Mouse (Mus musculus): ENCODE data around the gene Olfr1512.
"Not testable (repeated sequence)": the region's sequence is repeated elsewhere in the genome, so short reads cannot be mapped to it uniquely, and the experiment has no call there.

Gene Olfr1512

DNA sequence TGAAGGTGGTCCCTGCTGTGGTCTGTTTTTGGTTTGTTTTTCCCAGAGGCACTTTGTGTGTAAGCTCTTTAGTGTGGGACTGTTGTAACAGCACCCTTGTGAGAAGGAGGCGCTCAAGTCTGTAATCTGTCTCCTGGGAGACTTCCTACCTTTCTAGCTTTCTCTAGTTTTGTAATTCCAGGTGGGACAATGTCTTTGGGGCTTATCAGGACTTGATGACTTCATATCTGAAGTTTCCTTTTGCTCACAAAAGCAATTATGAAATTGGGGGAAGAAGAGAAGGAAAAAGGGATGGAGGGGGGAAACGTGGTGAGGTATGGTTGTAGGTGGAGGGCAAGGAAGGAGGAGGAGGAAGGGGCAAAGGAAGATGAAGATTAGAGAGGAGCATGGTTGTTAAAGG, at the start of gene Olfr1512:
Gene Olfr1512, minus strand, starts transcription at position 101 of the 400 bp plus-strand sequence.
- no peak for DNase-seq (ENCODE audit: low spot score in 2 of 2)

DNA sequence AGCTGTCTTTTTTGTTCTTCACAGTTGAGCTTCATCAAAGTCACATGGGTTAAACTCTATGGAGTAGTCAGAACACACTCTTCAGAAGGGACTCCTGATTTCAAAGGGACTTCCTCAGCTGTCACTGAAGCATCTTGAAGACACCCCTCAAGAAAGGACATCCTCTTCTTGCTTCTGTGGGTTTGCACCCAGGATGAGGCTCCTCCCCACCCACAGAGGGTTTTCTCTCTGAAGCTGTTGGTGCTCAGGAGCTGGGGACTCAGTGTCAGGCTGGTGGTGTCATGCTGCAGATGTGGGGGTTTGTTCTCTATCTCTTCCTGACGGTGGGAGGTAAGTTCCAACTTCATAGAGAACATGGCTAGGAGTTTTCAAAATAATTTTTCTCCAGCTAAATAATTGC, 48.7 kb upstream of the Olfr1512 start:
- no peak for DNase-seq (ENCODE audit: low spot score in 2 of 2)

GRCm38 (mm10) chr14:52414273-52414672, 35.3 kb upstream of the Olfr1512 start, which contains the start of gene Olfr1510:
TSS of gene Olfr1510 (minus strand) at chr14:52414373.
- no peak for DNase-seq (ENCODE audit: low spot score in 2 of 2)

- DNase-seq (ENCODE audit: low spot score in 2 of 2): not testable (repeated sequence)
Measured at GRCm38 (mm10) chr14:52410142-52410919, 31.4 kb upstream of the Olfr1512 start.

- no peak for DNase-seq (ENCODE audit: low spot score in 2 of 2)
Measured at GRCm38 (mm10) chr14:52397279-52397678, 18.3 kb upstream of the Olfr1512 start, which contains the start of gene Olfr1511. TSS of gene Olfr1511 (minus strand) at chr14:52397379.

GRCm38 (mm10) chr14:52390084-52390848, 11.3 kb upstream of the Olfr1512 start:
- DNase-seq (ENCODE audit: low spot score in 2 of 2): not testable (repeated sequence)

DNA sequence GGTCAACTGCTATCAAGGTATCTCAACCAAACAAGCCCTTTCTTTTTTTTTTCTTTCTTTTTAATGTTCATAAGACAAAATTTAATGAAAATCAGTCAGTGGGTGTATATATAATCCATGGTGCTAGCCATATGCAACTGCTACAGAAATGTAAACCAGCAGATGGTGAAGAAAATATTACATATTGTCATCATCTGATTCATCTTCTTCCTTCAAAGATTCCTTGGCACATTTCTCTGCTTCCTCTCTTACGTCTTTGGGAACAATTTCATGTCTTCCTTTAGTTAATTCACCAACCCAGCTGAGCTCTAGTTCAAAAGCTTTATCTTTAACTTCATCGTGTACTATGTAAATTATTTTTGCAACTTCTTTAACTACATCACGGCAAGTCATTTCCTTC, 10.2 kb downstream of the Olfr1512 start:
- DNase-seq (ENCODE audit: low spot score in 2 of 2): no peak

DNA sequence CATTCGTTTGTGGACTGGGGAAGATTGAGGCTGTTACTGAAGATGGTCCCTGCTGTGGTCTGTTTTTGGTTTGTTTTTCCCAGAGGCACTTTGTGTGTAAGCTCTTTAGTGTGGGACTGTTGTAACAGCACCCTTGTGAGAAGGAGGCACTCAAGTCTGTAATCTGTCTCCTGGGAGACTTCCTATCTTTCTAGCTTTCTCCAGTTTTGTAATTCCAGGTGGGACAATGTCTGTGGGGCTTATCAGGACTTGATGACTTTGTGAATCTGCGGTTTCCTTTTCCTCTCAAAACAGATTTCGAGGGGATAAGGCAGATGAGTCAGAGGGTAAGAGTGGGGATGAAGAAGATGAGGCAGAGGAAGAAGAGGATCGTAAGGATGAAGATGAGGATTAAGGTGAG, 22.7 kb downstream of the Olfr1512 start, which contains the start of gene Olfr1513:
Gene Olfr1513, minus strand, starts transcription at position 101 of the 400 bp plus-strand sequence.
- no peak for DNase-seq (ENCODE audit: low spot score in 2 of 2)

DNA sequence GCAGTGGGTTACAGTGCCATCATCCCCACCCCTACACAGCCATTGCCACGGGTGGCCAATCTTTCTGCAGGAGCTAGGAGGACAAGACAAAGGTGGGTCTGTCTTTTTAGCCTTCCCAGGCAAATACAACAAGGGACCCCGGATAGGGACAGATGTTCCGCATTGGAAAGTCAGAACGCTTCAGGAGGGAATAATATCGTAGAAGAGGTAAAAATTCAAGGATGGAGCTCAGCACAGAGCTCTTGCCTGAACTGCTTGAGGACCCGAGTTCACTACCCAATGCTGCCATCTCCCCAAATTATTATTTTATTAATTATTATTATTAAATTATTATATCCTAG, 39.5 kb downstream of the Olfr1512 start:
- DNase-seq (ENCODE audit: low spot score in 2 of 2): no peak

DNA sequence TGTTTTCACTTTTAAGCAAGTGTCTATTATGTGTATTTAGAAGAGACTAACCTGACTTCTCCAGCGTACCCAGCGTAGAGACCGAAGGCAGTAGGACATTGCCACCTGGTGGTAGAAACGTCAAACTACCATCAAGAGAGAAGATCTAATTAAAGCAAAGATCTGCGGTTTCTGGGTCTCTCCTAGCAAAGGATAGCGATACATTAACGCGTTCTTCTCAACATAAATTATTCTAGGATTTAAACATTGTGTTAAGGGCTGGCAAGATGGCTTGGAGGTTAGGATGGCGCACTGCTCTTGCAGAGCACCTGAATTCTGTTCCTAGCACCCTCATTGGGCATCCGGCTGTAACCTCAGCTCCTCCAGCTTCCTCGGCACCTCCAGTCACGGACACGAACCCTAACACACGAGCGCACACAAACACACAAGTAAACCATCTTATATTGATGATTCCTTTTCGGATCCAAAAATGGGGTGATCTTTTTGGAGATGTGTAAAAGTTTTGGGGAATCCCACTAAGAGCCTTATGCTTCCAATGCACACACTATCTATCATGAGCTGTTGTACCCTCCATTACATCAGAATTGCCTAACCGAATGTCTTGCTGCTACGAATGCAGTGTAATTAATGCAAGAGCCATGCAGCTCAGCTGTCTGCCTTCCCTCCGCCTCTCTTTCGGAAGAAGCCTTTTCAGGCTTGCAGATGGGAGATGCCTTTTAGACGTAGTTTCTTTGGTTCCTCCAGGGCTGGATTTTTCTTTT, 40.0 kb downstream of the Olfr1512 start:
- DNase-seq (ENCODE audit: low spot score in 2 of 2): peak; percentile 20 to 61

DNA sequence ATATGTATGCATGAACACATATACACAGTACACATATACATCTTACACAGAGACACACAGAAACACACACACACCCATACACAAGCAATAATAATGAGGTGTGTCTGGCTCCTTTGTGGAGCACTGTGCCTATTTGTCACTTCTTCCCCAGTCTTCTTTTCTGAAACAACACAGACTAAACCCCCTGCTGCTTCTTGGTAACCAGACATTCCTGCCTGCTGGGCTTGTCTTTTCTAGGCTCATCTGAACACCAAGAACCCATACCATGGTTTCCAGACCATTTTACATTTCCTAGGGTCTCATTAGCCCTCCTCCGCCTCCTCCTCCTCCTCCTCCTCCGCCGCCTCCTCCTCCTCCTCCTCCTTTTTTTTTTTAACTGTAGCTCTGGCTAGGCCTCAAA, 46.8 kb downstream of the Olfr1512 start:
- DNase-seq (ENCODE audit: low spot score in 2 of 2): no peak

DNA sequence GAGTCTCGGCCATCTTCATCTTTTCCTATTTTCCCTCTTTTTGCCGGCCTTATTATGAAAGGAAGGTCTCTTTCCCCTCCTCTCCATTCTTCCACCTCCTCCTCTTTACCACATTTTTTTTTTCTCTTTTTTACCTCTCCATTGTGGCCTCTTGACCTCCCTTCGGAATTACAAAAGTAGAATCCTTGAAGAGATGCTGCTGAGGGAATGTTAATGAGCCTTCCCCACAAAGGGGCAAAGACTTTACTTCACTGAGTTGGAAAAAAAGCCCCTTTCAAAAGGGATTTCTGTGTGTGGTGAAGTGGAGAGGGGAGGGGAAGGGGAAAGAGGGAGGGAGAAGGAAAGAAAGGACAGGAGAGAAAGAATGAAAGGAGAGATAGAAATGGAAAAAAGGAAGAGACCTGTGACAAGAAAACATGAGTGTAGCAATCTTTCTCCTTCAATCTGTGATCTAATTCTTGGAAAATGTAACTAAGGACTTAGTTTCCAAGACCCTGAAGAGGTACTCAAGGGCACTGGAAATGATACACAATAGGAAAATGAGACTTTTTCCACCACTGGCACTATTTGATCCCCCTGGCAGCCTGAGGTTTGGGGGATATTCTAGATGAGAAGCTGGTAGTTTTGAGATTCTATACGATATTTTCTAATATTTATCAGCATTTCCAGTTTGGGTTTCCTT, 47.8 kb downstream of the Olfr1512 start:
- no peak for DNase-seq (ENCODE audit: low spot score in 2 of 2)

DNA sequence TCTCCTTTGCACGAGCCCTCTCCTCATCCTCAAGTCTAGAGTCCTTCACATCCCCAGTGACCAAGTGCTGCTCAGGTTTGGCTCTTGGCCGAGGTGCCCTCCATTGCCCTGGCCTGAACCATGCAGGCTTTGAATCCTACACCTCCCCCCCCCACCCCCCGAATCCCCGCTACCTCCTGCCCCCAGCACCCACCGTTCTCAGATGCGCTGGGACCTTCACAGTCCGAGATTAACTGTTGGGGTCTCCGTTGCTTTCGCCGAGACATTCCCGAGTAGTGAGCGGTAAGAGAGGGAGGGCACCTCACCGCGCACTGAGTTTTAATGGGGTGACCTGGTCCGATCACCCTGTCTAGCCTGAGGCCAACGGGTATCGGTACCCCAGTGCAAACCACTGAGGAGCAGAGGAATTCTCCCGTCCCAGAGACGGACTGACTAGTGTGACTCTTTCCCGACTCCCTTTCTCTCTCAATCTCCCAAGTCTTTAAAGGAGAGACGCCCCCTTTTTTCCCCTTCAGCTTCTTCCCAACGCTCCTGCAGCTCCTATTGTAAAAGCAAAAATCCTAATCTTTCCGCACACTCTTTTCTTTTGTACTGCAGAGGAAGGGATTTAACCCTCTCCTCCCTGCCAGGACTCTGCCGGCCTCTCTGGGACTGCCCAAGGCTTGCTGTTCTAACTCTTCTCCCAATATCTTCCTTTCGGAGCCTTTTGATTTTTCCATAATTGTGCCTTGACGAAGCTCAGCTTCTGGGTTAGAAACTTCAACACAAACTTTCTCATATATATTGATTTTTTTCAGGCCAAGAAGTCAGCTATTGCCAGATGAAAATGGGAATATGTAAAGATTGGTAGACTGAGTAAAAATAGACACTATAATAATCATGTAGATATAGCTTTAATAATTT, 50.8 kb downstream of the Olfr1512 start, which contains the start of gene Sall2:
Gene Sall2, minus strand, starts transcription at position 853 of the 903 bp plus-strand sequence.
- DNase-seq (ENCODE audit: low spot score in 2 of 2): no peak

DNA sequence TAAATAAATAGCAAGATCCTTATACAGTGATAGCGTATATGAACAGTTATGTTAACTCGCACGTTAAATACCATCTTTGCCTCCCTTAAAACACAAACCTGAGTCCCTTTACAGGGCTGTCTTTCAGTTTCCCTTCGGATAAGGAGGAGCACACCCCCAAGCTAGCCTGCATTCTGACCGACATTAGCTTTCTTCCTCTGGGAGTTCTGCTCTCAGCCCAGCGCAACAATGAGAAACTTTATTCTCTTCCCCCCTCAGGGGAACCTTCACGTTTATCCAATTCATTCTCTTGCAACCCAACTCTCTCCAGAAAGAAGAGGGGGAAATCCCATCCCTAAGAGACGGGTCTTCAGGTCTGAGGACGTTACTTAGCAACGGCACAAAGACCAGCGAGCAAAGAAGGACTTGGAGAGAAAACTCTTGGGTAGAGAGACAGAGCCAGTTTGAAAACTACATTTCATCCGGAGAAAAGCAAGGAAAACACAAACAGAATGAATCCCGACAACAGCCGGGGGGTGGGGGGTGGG, 51.5 kb downstream of the Olfr1512 start:
- no peak for DNase-seq (ENCODE audit: low spot score in 2 of 2)

DNA sequence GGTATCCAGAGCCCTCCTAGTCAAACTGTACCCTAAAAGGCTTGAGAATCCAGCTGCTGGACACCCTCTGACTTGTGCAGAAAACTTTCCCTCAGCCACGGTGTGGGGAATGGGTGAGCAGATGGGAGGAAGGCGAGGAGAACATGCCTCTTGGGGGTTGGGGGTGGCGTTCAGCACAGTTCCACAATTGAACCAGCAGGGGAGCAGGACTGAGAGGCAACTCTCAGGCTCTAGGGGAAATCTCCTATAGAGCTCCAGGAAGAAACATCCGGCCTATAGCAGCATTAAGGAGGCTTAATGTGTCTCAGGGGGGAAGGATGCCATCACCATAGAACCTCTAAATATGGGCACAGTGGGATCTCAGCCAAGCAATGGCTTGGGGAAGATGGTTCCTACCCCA, 53.1 kb downstream of the Olfr1512 start:
- DNase-seq (ENCODE audit: low spot score in 2 of 2): no peak
